Mouse (Mus musculus) adrenal gland, postnatal 36 days (tissue): Measurements from ENCODE around the gene Vmn2r107. TPM values are rescaled to one million over a fixed set of nuclear protein-coding genes. Genes with fewer than 3 reads are reported as not detected.

Experiments
- DNase-seq, 2 experiments: peaks; one replicate each; pipeline ENCODE4 v3.0.0; 2021; ENCODE audit warnings: mixed read lengths in 1 of 2
- long read RNA-seq, 2 experiments: library from polyadenylated mRNA; stranded (forward); transcript quantifications; one replicate each; pipeline ENCODE4 v2.0.0; 2021; ENCODE audit warnings: borderline sequencing depth in 2 of 2
- total RNA-seq, 2 experiments: library from RNA; stranded (reverse); gene quantifications; 2 replicates each; pipeline ENCODE4 v1.2.3; 2021

Vmn2r107 gene
- not detected for total RNA-seq
- long read RNA-seq, experiment 1: 0 reads
- long read RNA-seq, experiment 2: 0 reads

GRCm38 (mm10) chr17:20344942-20345341, at the start of gene Vmn2r107:
Gene Vmn2r107, plus strand, starts transcription at chr17:20345242.
- no peak for DNase-seq

DNA sequence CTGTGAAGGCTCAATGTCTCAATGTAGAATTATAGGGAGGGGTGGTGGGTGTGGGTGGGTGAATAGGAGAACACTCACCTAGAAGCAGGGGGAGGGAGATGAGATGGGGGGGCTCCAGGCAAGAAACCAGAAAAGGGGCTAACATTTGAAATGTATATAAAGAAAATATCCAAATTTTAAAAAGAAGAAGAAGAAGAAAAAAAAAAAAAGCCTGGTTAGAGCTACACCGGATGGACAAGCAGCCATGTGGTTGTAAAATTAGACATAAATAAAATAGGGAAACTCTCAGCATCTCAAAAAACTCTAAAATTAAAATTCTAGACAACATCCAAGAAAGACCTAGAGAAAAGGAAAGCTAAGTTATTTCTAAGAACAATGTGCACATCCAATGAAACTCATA, 39.3 kb upstream of the Vmn2r107 start:
- DNase-seq: no peak

- DNase-seq: no peak
Measured at GRCm38 (mm10) chr17:20399105-20399504, 54.1 kb downstream of the Vmn2r107 start.

DNA sequence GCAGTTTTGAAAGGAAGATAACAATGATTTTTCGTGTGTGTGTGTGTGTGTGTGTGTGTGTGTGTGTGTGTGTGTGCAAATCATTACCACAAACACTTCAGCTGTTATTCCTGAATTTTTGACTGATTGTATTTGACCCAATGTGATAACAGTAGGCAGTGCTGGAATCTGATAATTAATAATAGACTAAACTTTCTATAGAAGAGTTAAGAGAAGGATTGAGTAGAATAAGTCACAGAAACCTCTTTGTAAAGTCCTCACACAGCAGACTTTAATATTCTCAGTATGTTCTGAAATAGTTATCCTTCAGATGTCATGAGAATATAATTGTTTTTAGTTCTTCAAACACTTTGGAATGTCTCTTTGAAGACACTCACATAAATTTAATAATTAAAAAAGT, 68.8 kb downstream of the Vmn2r107 start, which contains the start of gene Vmn1r224:
Gene Vmn1r224 (plus strand): TSS at position 301 of the 400 bp plus-strand sequence.
- no peak for DNase-seq

Other genes with a start within 250 kb of the Vmn2r107 start
- not detected for gene Fpr-rs7, start 231.0 kb upstream of the Vmn2r107 start, total RNA-seq
- not detected for gene Fpr-rs6, start 162.1 kb upstream of the Vmn2r107 start, total RNA-seq
- not detected for gene Vmn2r105, start 110.2 kb upstream of the Vmn2r107 start, total RNA-seq
- not detected for gene Vmn2r106, start 59.7 kb upstream of the Vmn2r107 start, total RNA-seq
- not detected for gene Vmn1r224, start 68.9 kb downstream of the Vmn2r107 start, total RNA-seq
- gene Vmn2r108, start 136.1 kb downstream of the Vmn2r107 start, total RNA-seq: not detected
- gene Vmn1r225, start 152.9 kb downstream of the Vmn2r107 start, total RNA-seq: not detected
- not detected for gene Vmn2r109, start 219.5 kb downstream of the Vmn2r107 start, total RNA-seq